Mouse (Mus musculus) liver, adult 2 months (tissue): Measurements from ENCODE around the gene Wipf1.

Source experiments
- CTCF ChIP-seq: fragments of 200-500 bp; IDR thresholded peaks from 2 replicates; pipeline ENCODE4 v1.5.1; 2011; ENCODE audit warnings: low read depth, low read length, control low read depth
- POLR2A ChIP-seq: fragments of 200-500 bp; IDR thresholded peaks from 2 replicates; pipeline ENCODE4 v1.6.1; 2011; ENCODE audit warnings: low read length, control low read depth; ENCODE audit not compliant: insufficient read depth; ENCODE audit errors: extremely low read depth

GRCm38 (mm10) chr2:73521737-73522136 lies 7.8 kb downstream of the Wipf1 start:
- TF ChIP-seq POLR2A (no peak), CTCF (no peak)
